Mouse (Mus musculus) adrenal gland, postnatal 36 days (tissue): ENCODE data around the gene Rpsa. TPM values are rescaled to one million over a fixed set of nuclear protein-coding genes. Genes with fewer than 3 reads are reported as not detected.
"Not testable (repeated sequence)": the region's sequence is repeated elsewhere in the genome, so short reads cannot be mapped to it uniquely, and the experiment has no call there.

Experiments
- DNase-seq, 2 experiments: peaks; one replicate each; pipeline ENCODE4 v3.0.0; 2021; ENCODE audit warnings: mixed read lengths in 1 of 2
- long read RNA-seq, 2 experiments: library from polyadenylated mRNA; stranded (forward); transcript quantifications; one replicate each; pipeline ENCODE4 v2.0.0; 2021; ENCODE audit warnings: borderline sequencing depth in 2 of 2
- total RNA-seq, 2 experiments: library from RNA; stranded (reverse); gene quantifications; 2 replicates each; pipeline ENCODE4 v1.2.3; 2021

Gene Rpsa
- 100 to 1,000 TPM; 746 to 780 TPM for total RNA-seq
- long read RNA-seq, experiment 1, transcript Rpsa-204 (6 exons, 1,599 nt) = minor isoform, 15 of 436 reads
- long read RNA-seq, experiment 1, transcript Rpsa-201 (7 exons, 1,938 nt) = major isoform, 345 of 436 reads
- long read RNA-seq, experiment 1, partial matches to known transcripts = 70 of 436 reads
- long read RNA-seq, experiment 1, other reads (novel, unspliced or antisense) = 6 of 436 reads
- long read RNA-seq, experiment 2, transcript Rpsa-201 (7 exons, 1,938 nt) = major isoform, 113 of 145 reads
- long read RNA-seq, experiment 2, transcript Rpsa-204 (6 exons, 1,599 nt) = minor isoform, 6 of 145 reads
- long read RNA-seq, experiment 2, partial matches to known transcripts = 24 of 145 reads
- long read RNA-seq, experiment 2, other reads (novel, unspliced or antisense) = 2 of 145 reads

- DNase-seq = peak; percentile 97
Observed at GRCm38 (mm10) chr9:120127538-120128251, at the start of gene Rpsa. Gene Rpsa (plus strand): TSS chr9:120127689.

- no peak for DNase-seq
Observed at GRCm38 (mm10) chr9:120078241-120078640, 49.2 kb upstream of the Rpsa start.

GRCm38 (mm10) chr9:120079901-120080300, 47.6 kb upstream of the Rpsa start:
- no peak for DNase-seq

GRCm38 (mm10) chr9:120080546-120081108, 46.9 kb upstream of the Rpsa start:
- no peak for DNase-seq

- DNase-seq = no peak
Observed at GRCm38 (mm10) chr9:120081247-120081646, 46.2 kb upstream of the Rpsa start.

GRCm38 (mm10) chr9:120081967-120082366, 45.5 kb upstream of the Rpsa start:
- DNase-seq = no peak

- no peak for DNase-seq
Observed at GRCm38 (mm10) chr9:120082691-120083090, 44.8 kb upstream of the Rpsa start.

- DNase-seq = no peak
Observed at GRCm38 (mm10) chr9:120083158-120083894, 44.2 kb upstream of the Rpsa start.

GRCm38 (mm10) chr9:120084406-120084805, 43.1 kb upstream of the Rpsa start:
- DNase-seq = no peak

- DNase-seq = no peak
Observed at GRCm38 (mm10) chr9:120089125-120089524, 38.4 kb upstream of the Rpsa start.

- no peak for DNase-seq
Observed at GRCm38 (mm10) chr9:120091086-120091485, 36.4 kb upstream of the Rpsa start.

GRCm38 (mm10) chr9:120091696-120092238, 35.7 kb upstream of the Rpsa start, which contains the start of gene Ccr8:
Gene Ccr8 (plus strand): TSS chr9:120092114.
- DNase-seq = no peak

- DNase-seq = no peak
Observed at GRCm38 (mm10) chr9:120093701-120094100, 33.8 kb upstream of the Rpsa start.

GRCm38 (mm10) chr9:120095886-120096285, 31.6 kb upstream of the Rpsa start:
- DNase-seq = no peak

- peak; percentile 65 to 74 for DNase-seq
Observed at GRCm38 (mm10) chr9:120098682-120099081, 28.8 kb upstream of the Rpsa start.

GRCm38 (mm10) chr9:120099304-120099703, 28.2 kb upstream of the Rpsa start:
- no peak for DNase-seq

GRCm38 (mm10) chr9:120101165-120101564, 26.3 kb upstream of the Rpsa start:
- DNase-seq = no peak

GRCm38 (mm10) chr9:120108953-120109352, 18.5 kb upstream of the Rpsa start:
- not testable (repeated sequence) for DNase-seq

- DNase-seq = peak; percentile 96 to 99
Observed at GRCm38 (mm10) chr9:120110211-120111018, 17.1 kb upstream of the Rpsa start, which contains the start of gene Slc25a38. Gene Slc25a38 (plus strand): TSS chr9:120110374.

GRCm38 (mm10) chr9:120111156-120111945, 16.1 kb upstream of the Rpsa start:
- no peak for DNase-seq
